Mouse (Mus musculus): ENCODE measurements at regions not wholly inside any gene's neighbourhood (a gene's known extent, or its start where the extent isn't known, plus 50 kb on each side); places are given as distances from the start of the nearest gene placed in this dataset.

DNA sequence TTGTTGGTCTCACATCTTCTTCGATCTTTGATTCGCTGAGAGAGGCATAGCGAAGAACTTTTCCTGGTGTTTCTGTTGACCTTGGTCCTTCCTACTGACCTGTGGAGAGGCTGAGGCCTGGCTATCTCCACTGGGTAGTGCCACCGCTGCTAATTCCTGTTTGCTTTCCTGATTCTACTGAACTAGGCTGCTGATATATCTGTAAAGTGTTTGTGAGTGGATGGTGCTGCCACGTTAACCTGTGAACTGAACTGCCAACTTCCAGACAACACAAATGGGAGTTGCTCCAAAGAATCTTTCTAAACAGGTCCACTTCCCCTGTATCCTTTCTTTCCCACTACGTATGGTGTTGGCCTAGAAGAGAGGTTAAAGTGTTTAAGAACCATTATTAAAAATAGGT is 78.0 kb upstream of the Akt3 start:
- ATAC-seq (ENCODE audit: insufficient number of reproducible peaks, low FRiP score): no peak
- Histone ChIP-seq H3K9me3 (replicated peaks) (no peaks in the 10 kb centered on the region), H3K4me2 (no peak overlapping the region), H3K36me3 (no peaks in the 10 kb centered on the region), H3K4me1 (replicated peaks) (peaks cover 9% of the 10 kb centered on the region), H3K27ac (ENCODE audit: poor library complexity, severe bottlenecking) (no peak overlapping the region), H3K9ac (no peak overlapping the region), H3K4me3 (no peak overlapping the region), H3K27me3 (replicated peaks) (no peaks in the 10 kb centered on the region)
- WGBS: 76% methylated on average over 6 of the region's 6 CpGs

DNA sequence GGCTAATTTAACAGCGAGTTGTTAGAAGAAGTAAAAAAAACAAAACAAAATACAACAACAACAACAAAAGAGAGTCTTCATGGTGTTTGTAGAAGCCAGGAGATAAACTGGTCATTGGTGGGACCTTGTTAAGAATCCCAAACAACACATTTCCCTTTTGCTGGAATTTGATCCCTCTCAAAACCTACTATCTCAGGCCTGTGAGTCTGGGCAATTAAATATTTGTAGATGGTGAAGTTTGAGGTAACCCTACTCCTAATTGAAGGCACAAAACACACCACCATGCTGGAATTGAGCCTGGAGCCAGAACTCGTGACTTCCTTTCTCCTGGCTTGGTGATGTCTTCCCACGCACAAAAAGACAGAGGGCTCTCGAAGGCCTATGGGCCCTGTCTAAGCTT is 65.4 kb upstream of the Akt3 start:
- no peaks in the 10 kb centered on the region for H3K4me1 ChIP-seq (replicated peaks)
- H3K27me3 ChIP-seq (replicated peaks): no peaks in the 10 kb centered on the region
- H3K4me2 ChIP-seq: peak overlapping the region; percentile 97
- H3K27ac ChIP-seq (ENCODE audit: poor library complexity, severe bottlenecking): no peak overlapping the region
- WGBS: 64% methylated on average over 4 of the region's 4 CpGs
- peak overlapping the region; percentile 67; the same call in 1 of the 2 replicates for H3K9ac ChIP-seq
- H3K36me3 ChIP-seq: no peaks in the 10 kb centered on the region
- no peak for ATAC-seq (ENCODE audit: insufficient number of reproducible peaks, low FRiP score)
- peak overlapping the region; percentile 55; the same call in 1 of the 2 replicates for H3K4me3 ChIP-seq
- no peaks in the 10 kb centered on the region for H3K9me3 ChIP-seq (replicated peaks)

DNA sequence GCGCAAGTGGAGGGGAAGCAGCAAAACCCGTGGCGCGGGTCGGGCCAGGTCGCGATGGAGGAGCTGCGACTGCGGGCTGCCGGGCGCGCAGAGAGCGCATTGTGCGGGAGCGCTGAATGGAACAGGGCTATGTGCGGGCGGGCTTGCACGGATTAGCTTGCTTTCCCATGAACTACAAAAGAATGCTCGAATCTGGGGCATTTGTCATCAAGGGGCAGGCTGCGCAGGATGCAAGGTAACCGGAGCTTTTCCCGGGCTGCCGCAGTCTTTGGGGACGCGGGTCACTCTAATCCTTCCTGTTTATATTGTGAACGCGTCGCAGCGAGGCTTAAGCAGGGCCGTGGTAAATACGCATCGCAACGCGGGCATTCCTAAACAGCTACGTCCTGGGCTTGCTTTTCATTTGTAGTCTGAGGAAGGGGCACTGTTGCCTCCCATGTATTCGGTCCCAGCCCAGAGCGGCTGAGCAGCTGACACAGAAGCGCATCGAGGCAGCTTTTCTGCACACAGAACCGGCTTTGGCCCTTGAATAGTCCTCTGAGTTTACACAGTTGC is 64.8 kb upstream of the Akt3 start:
- WGBS: under 1% methylated on average over 40 of the region's 40 CpGs
- H3K27me3 ChIP-seq (replicated peaks): no peaks in the 10 kb centered on the region
- H3K4me1 ChIP-seq (replicated peaks): no peaks in the 10 kb centered on the region
- peak overlapping the region; percentile 55 for H3K4me3 ChIP-seq
- peak overlapping the region; percentile 67 for H3K9ac ChIP-seq
- no peaks in the 10 kb centered on the region for H3K36me3 ChIP-seq
- no peak for ATAC-seq (ENCODE audit: insufficient number of reproducible peaks, low FRiP score)
- H3K4me2 ChIP-seq: peak overlapping the region; percentile 97
- H3K9me3 ChIP-seq (replicated peaks): no peaks in the 10 kb centered on the region
- H3K27ac ChIP-seq (ENCODE audit: poor library complexity, severe bottlenecking): no peak overlapping the region

DNA sequence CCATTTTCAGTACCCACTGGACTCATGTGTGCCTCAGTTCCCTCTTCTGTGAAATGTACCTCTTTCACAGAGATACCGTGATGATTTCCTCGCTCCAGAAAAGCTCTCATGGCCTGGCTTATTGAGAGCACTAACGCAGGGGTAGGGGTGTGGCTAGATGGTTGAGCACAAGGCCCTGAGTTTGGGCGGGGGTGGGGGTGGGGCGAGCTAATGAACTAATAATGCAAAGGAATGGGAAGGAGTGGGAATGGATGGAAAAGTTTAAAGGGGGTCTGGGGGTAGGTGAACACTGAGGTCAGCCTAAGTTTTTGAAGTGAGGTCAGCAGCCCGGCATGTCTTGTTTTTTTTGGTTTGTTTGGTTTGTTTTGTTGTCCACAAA is 64.3 kb upstream of the Akt3 start:
- no peak for ATAC-seq (ENCODE audit: insufficient number of reproducible peaks, low FRiP score)
- Histone ChIP-seq H3K4me3 (peak overlapping the region; percentile 55), H3K4me2 (peak overlapping the region; percentile 97), H3K27ac (ENCODE audit: poor library complexity, severe bottlenecking) (no peak overlapping the region), H3K9me3 (replicated peaks) (no peaks in the 10 kb centered on the region), H3K9ac (peak overlapping the region; percentile 67), H3K27me3 (replicated peaks) (no peaks in the 10 kb centered on the region), H3K4me1 (replicated peaks) (no peaks in the 10 kb centered on the region), H3K36me3 (no peaks in the 10 kb centered on the region)
- 11% methylated on average over 6 of the region's 6 CpGs for WGBS

DNA sequence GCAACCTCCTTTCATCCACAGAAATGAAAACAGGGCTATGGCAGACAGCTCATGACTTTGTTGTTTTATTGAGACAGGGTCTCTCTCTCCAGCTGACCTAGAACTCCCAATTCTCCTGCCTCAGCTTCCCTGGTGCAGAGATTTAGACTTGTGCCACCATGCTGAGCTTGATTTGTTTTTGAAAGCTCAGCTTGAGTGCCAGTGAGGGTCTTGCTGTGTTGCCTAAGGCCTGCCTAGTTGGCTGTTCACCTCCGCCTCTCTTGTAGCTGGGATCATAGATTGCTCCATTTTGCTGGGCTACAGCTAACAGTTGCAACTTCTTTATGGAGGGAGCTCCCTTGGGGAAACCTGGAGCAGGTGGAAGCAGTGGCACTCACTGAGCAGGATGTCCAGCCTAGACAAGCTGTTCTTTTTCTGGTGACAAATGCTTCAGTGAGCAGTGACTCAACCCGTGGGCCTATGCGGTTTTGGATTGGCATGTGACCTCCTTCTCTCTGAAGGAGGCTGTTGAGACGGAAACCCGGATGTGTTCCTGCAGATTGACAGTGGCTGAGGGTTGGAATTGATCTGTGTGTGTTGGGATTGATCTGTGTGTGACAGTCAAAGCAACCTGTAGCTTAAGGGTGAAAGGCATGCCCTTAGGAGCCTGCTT is 63.8 kb upstream of the Akt3 start:
- ATAC-seq (ENCODE audit: insufficient number of reproducible peaks, low FRiP score): no peak
- no peaks in the 10 kb centered on the region for H3K27me3 ChIP-seq (replicated peaks)
- no peaks in the 10 kb centered on the region for H3K36me3 ChIP-seq
- WGBS: 36% methylated on average over 5 of the region's 5 CpGs
- H3K4me1 ChIP-seq (replicated peaks): no peaks in the 10 kb centered on the region
- no peaks in the 10 kb centered on the region for H3K9me3 ChIP-seq (replicated peaks)
- peak overlapping the region; percentile 97; the same call in 1 of the 2 replicates for H3K4me2 ChIP-seq
- H3K9ac ChIP-seq: no peak overlapping the region
- H3K27ac ChIP-seq (ENCODE audit: poor library complexity, severe bottlenecking): no peak overlapping the region
- no peak overlapping the region for H3K4me3 ChIP-seq

DNA sequence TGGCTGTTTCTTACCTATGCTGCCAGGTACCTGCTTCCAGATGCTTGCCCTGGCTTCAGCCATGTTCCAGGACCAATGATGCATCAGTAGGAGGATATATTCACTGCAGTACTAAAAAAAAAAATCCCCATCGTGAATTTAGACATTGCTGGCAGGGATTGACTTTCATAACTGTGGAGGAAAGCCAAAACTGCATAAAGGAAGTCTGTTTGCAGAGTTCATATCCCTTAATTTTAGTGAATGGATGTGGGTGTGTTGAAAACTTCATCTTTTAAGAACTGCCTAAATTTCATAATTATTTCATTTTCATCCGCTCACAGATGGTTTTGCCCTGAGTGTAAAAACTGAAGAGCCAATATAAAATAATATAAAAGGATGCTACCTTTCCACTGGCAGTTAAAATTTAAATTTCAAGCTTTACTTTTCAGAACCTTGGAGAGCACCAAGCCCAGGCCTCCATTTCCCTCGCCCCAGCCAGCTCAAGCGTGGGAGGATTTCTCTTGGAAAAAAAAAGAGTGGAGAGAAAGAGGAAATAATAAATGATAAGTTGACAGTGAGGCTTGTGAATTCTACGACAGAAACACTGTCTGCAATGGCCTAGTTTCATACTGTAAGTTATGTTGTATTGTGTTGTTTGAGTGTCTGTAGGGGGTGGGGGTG is 50.3 kb upstream of the Akt3 start:
- ATAC-seq (ENCODE audit: insufficient number of reproducible peaks, low FRiP score): no peak
- H3K4me1 ChIP-seq (replicated peaks): no peaks in the 10 kb centered on the region
- no peak overlapping the region for H3K4me2 ChIP-seq

More for the DNA sequence above, 50.3 kb upstream of the Akt3 start:
- no peaks in the 10 kb centered on the region for H3K27me3 ChIP-seq (replicated peaks)
- 13% methylated on average over 5 of the region's 5 CpGs for whole genome bisulfite sequencing
- no peak overlapping the region for H3K4me3 ChIP-seq
- H3K36me3 ChIP-seq: no peaks in the 10 kb centered on the region
- H3K9ac ChIP-seq: no peak overlapping the region
- H3K27ac ChIP-seq (ENCODE audit: poor library complexity, severe bottlenecking): no peak overlapping the region
- no peaks in the 10 kb centered on the region for H3K9me3 ChIP-seq (replicated peaks)

All from heart, embryonic 12.5 days (tissue).